Mouse (Mus musculus): ENCODE results near the gene Trp53i13.
"Not testable (repeated sequence)": the region's sequence is repeated elsewhere in the genome, so short reads cannot be mapped to it uniquely, and the experiment has no call there.

Trp53i13 gene

GRCm38 (mm10) chr11:77515637-77516552, at the start of gene Trp53i13:
Trp53i13 (minus strand) TSS chr11:77515980.
- no peak for ATAC-seq (ENCODE audit: insufficient number of reproducible peaks, low FRiP score, low TSS enrichment)

GRCm38 (mm10) chr11:77545261-77545660, 29.5 kb upstream of the Trp53i13 start:
- ATAC-seq (ENCODE audit: insufficient number of reproducible peaks, low FRiP score, low TSS enrichment), result no peak

- no peak for ATAC-seq (ENCODE audit: insufficient number of reproducible peaks, low FRiP score, low TSS enrichment)
Observed at GRCm38 (mm10) chr11:77532202-77532846, 16.5 kb upstream of the Trp53i13 start.

GRCm38 (mm10) chr11:77530862-77531261, 15.1 kb upstream of the Trp53i13 start:
- ATAC-seq (ENCODE audit: insufficient number of reproducible peaks, low FRiP score, low TSS enrichment), result no peak

DNA sequence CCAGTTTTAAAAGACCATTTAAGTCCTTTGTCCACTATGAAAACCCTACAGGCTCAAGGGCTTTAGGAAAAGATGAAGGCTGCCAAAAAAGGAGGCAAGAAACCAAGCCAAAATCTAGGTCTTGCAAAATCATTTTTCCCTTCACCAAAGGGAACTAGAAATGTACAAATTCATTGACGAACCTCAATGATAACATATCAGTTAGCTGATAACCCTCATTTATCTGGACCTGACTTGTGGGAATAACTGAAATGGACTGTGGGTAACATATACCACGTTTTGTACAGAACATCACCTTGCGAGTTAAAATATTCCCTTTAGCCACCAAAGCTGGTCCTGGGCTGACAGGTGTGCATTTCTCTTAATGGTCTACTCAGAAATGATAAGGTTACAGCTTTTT, 13.9 kb upstream of the Trp53i13 start:
- no peak for ATAC-seq (ENCODE audit: insufficient number of reproducible peaks, low FRiP score, low TSS enrichment)

GRCm38 (mm10) chr11:77528420-77528819, 12.6 kb upstream of the Trp53i13 start:
- not testable (repeated sequence) for ATAC-seq (ENCODE audit: insufficient number of reproducible peaks, low FRiP score, low TSS enrichment)

GRCm38 (mm10) chr11:77525804-77526486, 10.2 kb upstream of the Trp53i13 start:
- no peak for ATAC-seq (ENCODE audit: insufficient number of reproducible peaks, low FRiP score, low TSS enrichment)

DNA sequence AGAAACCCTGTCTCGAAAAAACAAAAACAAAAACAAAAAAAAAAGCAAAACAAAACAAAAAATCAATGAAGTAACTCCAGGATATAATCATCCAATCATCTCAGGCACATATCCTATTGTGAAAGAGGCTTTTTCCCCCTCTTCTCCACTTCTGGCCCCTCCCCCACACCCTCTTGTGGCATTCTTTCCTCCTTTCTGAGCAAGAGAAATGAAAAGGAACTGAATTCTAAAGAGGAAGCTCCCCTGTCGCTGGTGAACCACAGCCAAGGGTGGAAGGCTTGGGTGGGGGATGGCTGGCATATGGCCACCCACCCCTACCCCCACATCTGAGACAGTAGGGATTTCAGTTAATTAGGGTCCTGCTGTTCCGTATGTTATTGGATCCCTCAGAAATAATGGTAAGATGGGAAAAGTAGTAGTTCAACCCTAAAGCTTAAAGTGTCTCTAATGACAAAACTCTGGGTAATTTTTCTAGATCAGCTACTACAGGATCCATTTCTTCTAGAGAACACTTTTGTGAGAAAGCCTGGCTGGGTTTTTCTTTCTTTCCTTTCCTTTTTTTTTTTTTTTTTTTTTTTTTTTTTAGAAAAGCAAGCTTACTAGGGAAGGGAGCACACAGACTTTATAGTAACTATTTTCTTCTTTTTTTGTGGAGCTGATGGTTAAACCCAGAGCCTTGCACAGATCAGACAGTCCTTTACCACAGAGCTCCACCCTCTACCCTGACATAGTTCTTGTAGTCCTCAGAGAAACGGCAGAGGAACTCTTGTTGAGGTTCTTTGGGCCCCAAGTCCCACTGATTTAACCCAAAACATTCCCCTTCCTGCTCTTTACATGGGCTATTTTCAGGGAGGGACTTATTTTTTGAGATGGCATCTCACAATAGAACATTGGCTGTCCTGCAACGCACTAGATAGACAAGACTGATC, 5.1 kb upstream of the Trp53i13 start:
- ATAC-seq (ENCODE audit: insufficient number of reproducible peaks, low FRiP score, low TSS enrichment), result no peak

- no peak for ATAC-seq (ENCODE audit: insufficient number of reproducible peaks, low FRiP score, low TSS enrichment)
Observed at GRCm38 (mm10) chr11:77519043-77519442, 3.3 kb upstream of the Trp53i13 start, which contains the start of gene Gm10392. Gm10392 (minus strand) TSS chr11:77519198.

DNA sequence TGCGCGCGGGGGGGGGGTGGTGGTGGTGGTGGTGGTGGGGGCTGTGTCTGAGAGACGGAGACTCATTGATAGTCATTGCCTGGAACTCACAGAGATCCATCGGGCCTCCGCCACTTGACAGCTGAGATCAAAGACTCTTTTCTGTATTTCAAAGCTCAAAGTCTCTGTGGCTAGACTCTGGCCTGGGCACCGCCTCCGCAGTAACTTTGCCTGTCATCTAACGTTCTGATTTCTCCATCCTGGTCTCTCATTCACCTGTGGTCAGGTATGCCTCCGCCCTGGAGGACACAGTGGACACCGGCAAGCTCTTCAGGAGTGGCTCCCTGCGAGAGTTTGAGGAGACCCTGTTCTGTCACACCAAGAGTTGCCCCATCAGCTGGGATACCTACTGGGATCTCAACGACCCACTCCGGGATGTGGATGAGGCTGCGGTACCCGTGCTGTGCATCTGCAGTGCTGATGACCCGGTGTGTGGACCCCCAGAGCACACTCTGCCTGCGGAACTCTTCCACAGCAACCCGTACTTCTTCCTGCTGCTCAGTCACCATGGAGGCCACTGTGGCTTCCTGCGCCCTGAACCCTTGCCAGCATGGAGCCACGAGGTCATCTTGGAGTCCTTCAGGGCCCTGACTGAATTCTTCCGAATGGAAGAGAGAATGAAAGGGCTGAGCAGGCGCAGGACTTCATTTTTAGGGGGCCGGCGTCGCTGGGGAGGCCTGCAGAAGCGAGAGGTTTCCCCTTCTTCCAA, 2.4 kb upstream of the Trp53i13 start:
- no peak for ATAC-seq (ENCODE audit: insufficient number of reproducible peaks, low FRiP score, low TSS enrichment)

DNA sequence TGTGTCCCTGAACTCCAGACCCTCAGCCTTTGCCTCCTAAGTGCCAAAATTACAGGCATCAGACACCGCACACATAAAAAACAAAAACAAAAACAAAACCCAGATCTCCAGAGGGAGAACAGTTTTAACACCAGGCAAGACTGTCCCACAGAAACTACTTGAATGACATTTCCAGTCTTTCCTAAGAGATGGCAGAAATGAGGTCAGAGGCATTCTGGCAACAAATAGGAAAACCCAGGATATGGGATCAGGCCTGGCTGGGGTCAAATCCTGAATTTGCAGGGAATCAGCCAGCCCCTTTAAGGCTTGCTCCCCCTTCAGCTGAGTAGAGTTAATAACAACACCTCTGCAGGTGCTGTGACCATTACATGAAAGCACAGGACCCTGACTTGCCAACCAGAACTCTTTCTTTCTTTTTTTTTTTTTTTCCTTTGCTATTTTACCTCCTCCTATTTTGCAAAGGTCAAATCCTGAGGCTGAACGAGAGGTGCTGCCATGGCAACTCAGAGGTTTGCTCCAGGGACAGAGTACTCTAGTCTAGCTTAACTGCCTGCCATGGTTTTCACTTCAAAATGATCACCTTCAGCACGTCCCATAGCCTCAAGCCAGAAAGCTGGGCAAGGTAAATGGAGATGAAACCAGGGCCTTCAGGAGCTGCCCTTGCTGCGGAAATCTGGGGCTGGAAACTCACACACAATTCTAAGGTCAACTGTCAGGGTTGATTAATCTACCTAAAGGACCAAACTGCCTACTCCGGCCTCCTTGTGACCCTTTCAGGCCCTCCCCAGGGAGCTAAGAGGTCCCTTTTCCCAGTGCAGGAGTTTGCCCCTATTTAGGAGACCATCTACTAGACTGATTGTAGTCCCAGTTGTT, 1.0 kb upstream of the Trp53i13 start:
- ATAC-seq (ENCODE audit: insufficient number of reproducible peaks, low FRiP score, low TSS enrichment), result no peak

DNA sequence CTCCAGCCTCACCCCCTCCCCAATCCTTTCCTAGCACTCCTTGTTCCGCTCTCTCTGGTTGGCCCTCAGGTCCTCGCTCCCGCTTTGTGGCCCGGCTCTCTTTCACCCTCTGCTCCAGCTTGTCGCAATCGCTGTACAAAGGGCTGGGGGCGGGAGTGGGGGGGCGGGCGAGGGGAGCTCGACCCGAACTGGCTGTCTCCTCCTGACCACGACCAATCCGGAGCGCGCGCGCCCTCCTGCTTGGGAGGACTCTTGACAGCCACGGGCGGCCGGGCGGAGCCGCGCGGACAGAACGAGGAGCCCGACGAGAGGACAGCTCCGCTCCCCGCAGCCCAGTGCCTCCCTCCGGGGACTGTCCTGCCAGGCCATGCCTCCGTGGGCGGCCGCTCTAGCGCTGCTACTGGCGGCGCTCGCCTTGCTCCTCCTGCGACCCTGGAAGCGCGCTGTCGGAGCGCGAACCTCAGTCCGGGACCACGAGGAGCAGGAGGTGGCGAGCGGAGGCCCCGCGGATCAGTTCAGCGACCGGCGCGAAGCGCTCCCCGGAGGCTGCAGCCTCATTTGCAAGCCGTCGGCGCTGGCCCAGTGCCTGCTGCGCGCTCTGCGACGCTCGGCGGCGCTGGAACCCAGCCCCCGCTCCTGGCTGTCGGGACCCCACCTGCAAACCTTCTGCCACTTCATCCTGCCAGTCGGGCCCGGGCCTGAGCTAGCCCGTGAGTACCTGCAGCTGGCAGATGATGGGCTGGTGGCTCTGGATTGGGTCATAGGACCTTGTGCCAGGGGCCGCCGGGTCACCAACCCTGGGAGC, 746 bp downstream of the Trp53i13 start, which contains the start of gene Abhd15:
Gene Abhd15 (plus strand): TSS at position 290 of the 805 bp plus-strand sequence.
- peak; percentile 42; the same call in 1 of the 2 replicates for ATAC-seq (ENCODE audit: insufficient number of reproducible peaks, low FRiP score, low TSS enrichment)

DNA sequence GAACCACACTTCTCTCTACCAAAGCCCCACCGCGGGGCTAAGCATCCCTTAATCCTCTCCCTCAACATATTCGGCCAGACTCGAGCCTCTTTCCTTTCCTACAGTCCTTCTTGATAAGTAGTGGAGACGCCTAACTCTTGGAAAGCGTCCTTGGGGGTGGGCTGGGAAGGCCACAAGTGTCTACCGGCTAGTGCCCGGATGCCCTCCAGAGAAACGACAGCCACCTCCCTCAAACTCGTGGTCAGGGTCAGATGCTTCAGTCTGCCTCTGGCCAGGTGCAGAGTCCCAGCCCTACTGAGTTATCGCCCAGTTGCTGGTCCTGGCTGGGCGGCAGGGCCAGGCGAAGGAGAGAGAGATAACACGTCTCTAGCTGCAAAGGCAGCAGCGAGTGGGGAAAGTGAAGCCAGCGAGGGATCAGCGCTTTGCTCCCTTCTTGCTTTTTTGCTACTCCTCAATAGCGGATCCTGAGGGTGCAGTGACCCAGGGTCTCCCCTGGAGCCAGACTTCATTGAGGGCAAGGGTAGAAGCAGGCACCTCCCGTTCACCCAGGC, 1.4 kb downstream of the Trp53i13 start:
- no peak for ATAC-seq (ENCODE audit: insufficient number of reproducible peaks, low FRiP score, low TSS enrichment)

DNA sequence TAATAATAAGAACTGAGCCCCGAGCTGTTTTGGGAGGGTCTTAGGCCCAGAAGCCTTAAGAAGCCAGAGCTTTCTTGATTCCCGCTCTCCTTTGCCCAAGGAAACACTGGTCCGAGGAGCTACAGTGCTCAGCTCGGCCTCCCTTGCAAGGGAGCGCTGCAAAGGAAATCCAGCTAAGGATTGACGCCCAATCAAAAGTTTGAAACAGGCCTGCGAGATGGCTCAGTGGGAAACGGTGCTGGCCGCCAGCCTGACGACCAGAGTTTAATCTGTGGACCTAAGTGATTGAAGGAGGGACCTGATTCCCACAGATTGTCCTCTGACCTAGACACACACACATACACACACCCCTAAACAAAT, 2.0 kb downstream of the Trp53i13 start:
- ATAC-seq (ENCODE audit: insufficient number of reproducible peaks, low FRiP score, low TSS enrichment), result no peak

GRCm38 (mm10) chr11:77512891-77513810, 2.6 kb downstream of the Trp53i13 start:
- ATAC-seq (ENCODE audit: insufficient number of reproducible peaks, low FRiP score, low TSS enrichment), result 0 out of 2 replicates have a peak, but pooled peaks have one; percentile 36

GRCm38 (mm10) chr11:77511336-77511735, 4.4 kb downstream of the Trp53i13 start:
- ATAC-seq (ENCODE audit: insufficient number of reproducible peaks, low FRiP score, low TSS enrichment), result no peak

All from cerebellum, adult (tissue).